Mouse (Mus musculus) MEL (cell line): ENCODE results near the gene Sapcd1.

Experiments
- BHLHE40 ChIP-seq: IDR thresholded peaks from 2 replicates; pipeline ENCODE4 v1.6.1; 2012; ENCODE audit warnings: low read depth, mild to moderate bottlenecking, inconsistent platforms, low read length, improper control_type of control experiment, borderline replicate concordance
- CHD1 ChIP-seq: IDR thresholded peaks from 2 replicates; pipeline ENCODE4 v1.6.1; 2012; ENCODE audit warnings: low read depth, mild to moderate bottlenecking, inconsistent platforms, low read length, improper control_type of control experiment
- CTCF ChIP-seq, 3 experiments: IDR thresholded peaks in 2 of 3; conservative IDR thresholded peaks in 1 of 3; 2 replicates each; pipeline ENCODE4 v1.5.1; 2011 to 2012; ENCODE audit warnings: low read length in 3 of 3, low read depth in 2 of 3, mild to moderate bottlenecking in 2 of 3, improper control_type of control experiment in 1 of 3, inconsistent platforms in 1 of 3, mixed read lengths in 1 of 3, moderate library complexity in 1 of 3; ENCODE audit not compliant: control insufficient read depth in 1 of 3, insufficient read depth in 1 of 3, poor library complexity in 1 of 3, severe bottlenecking in 1 of 3
- EP300 ChIP-seq, 2 experiments: IDR thresholded peaks; 2 replicates each; pipeline ENCODE4 v1.6.1; 2011; ENCODE audit warnings: improper control_type of control experiment in 2 of 2, low read length in 2 of 2, low read depth in 1 of 2, mild to moderate bottlenecking in 1 of 2
- HCFC1 ChIP-seq: IDR thresholded peaks from 2 replicates; pipeline ENCODE4 v1.6.1; 2012; ENCODE audit warnings: low read depth, mild to moderate bottlenecking, inconsistent platforms, low read length, improper control_type of control experiment, moderate library complexity
- MAZ ChIP-seq: IDR thresholded peaks from 2 replicates; pipeline ENCODE4 v1.6.1; 2012; ENCODE audit warnings: low read depth, mild to moderate bottlenecking, inconsistent platforms, low read length, improper control_type of control experiment
- POLR2A ChIP-seq, 2 experiments: IDR thresholded peaks; 2 replicates each; pipeline ENCODE4 v1.6.1; 2011 to 2012; ENCODE audit warnings: low read length in 2 of 2, mild to moderate bottlenecking in 2 of 2, control low read depth in 1 of 2, improper control_type of control experiment in 1 of 2, low read depth in 1 of 2, moderate library complexity in 1 of 2; ENCODE audit not compliant: control insufficient read depth in 1 of 2, insufficient read depth in 1 of 2, poor library complexity in 1 of 2
- POLR2AphosphoS2 ChIP-seq: IDR thresholded peaks from 2 replicates; pipeline ENCODE4 v1.6.1; 2011; ENCODE audit warnings: low read length, improper control_type of control experiment
- POLR2AphosphoS5 ChIP-seq: IDR thresholded peaks from 2 replicates; pipeline ENCODE4 v1.6.1; 2012; ENCODE audit warnings: low read depth, borderline replicate concordance, mild to moderate bottlenecking, inconsistent platforms, low read length, moderate library complexity, mixed read lengths
- RAD21 ChIP-seq: IDR thresholded peaks from 2 replicates; pipeline ENCODE4 v1.6.1; 2011; ENCODE audit warnings: mild to moderate bottlenecking, low read depth, low read length, improper control_type of control experiment
- ZMIZ1 ChIP-seq: IDR thresholded peaks from 2 replicates; pipeline ENCODE4 v1.6.1; 2012; ENCODE audit warnings: low read depth, mild to moderate bottlenecking, inconsistent platforms, low read length, improper control_type of control experiment, moderate library complexity

DNA sequence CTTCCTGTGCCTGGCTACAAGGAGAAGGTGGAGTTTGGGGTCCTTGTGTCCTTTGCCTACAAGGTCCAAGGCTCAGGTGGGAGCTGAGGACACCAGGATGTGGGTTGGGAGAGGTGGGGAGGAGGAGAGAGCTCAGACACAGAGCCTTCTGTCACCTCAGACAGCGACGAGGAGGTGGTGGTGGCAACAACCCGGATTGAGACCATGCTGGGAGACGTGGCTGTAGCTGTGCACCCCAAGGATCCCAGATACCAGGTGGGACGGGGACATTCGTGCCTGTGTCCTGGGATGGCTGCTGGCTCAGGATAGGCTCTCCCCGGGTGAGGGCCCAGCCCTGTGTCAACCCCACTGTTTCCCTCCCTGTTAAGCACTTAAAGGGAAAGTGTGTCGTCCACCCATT is 16.4 kb downstream of the Sapcd1 start:
- TF ChIP-seq POLR2AphosphoS2: no peak
- TF ChIP-seq POLR2A (IDR thresholded peaks at IDR 0.05; ENCODE audit: control insufficient read depth in 1 of 2, insufficient read depth in 1 of 2, low read depth in 1 of 2, low read length in 2 of 2, poor library complexity in 1 of 2): no peak
- TF ChIP-seq EP300 (IDR thresholded peaks at IDR 0.05; ENCODE audit: low read depth in 1 of 2, low read length in 2 of 2): no peak
- no peak for TF ChIP-seq CTCF (IDR thresholded peaks at IDR 0.05 in 2 of 3, conservative IDR thresholded peaks at IDR 0.05 in 1 of 3; ENCODE audit: control insufficient read depth in 1 of 3, insufficient read depth in 1 of 3, low read depth in 2 of 3, low read length in 3 of 3, poor library complexity in 1 of 3, severe bottlenecking in 1 of 3)
- TF ChIP-seq POLR2AphosphoS5: no peak
- TF ChIP-seq MAZ: no peak
- TF ChIP-seq ZMIZ1: no peak
- no peak for TF ChIP-seq BHLHE40
- no peak for TF ChIP-seq RAD21
- no peak for TF ChIP-seq HCFC1
- TF ChIP-seq CHD1: no peak
